Mouse (Mus musculus) CH12.LX (cell line): ENCODE measurements around the gene Hoxb8. TPM values are rescaled to one million over a fixed set of nuclear protein-coding genes. Genes with fewer than 3 reads are reported as not detected.

Experiments
- DNase-seq: peaks from one replicate; pipeline ENCODE4 v3.0.0-alpha.2; 2013; ENCODE audit errors: extremely low read depth
- H3K27ac ChIP-seq: 2 replicates; pipeline ENCODE4 v1.5.1; 2012; ENCODE audit warnings: low read depth, mild to moderate bottlenecking, control low read depth, moderate library complexity; ENCODE audit not compliant: insufficient read depth
- H3K27me3 ChIP-seq: replicated peaks from 2 replicates; pipeline ENCODE3; 2012; ENCODE audit warnings: inconsistent platforms
- H3K36me3 ChIP-seq, 2 experiments: replicated peaks in 1 of 2; 2 replicates each; pipeline versions ENCODE3 to v1.6.1; 2012; ENCODE audit warnings: inconsistent platforms in 1 of 2, low read length in 1 of 2, mild to moderate bottlenecking in 1 of 2, mixed read lengths in 1 of 2, moderate library complexity in 1 of 2; ENCODE audit not compliant: control insufficient read depth in 1 of 2, insufficient read depth in 1 of 2
- H3K4me1 ChIP-seq, 2 experiments: 2 replicates each; pipeline ENCODE4 v1.6.1; 2012; ENCODE audit warnings: inconsistent platforms in 1 of 2, moderate library complexity in 1 of 2; ENCODE audit not compliant: insufficient read depth in 2 of 2, control insufficient read depth in 1 of 2
- H3K4me2 ChIP-seq: 2 replicates; pipeline ENCODE4 v1.6.1; 2012; ENCODE audit warnings: low read depth, mild to moderate bottlenecking, control low read depth; ENCODE audit not compliant: poor library complexity, insufficient read depth, severe bottlenecking
- H3K4me3 ChIP-seq, 3 experiments: fragments of 150-350 bp in 1 of 3; sonication (generic) in 1 of 3; replicated peaks in 1 of 3; 2 replicates each; pipeline versions ENCODE3 to v1.5.1; 2011 to 2012; ENCODE audit warnings: low read depth in 2 of 3, low read length in 2 of 3, mild to moderate bottlenecking in 2 of 3, moderate library complexity in 2 of 3, control low read depth in 1 of 3, improper control_type of control experiment in 1 of 3, inconsistent platforms in 1 of 3, mixed read lengths in 1 of 3; ENCODE audit not compliant: poor library complexity in 1 of 3
- H3K79me2 ChIP-seq: replicated peaks from 2 replicates; pipeline ENCODE4 v1.6.1; 2012; ENCODE audit warnings: mild to moderate bottlenecking, moderate library complexity; ENCODE audit not compliant: control insufficient read depth, poor library complexity, insufficient read depth, severe bottlenecking; ENCODE audit errors: extremely low read depth
- H3K9ac ChIP-seq: 2 replicates; pipeline ENCODE4 v1.6.1; 2012; ENCODE audit warnings: low read depth, mild to moderate bottlenecking, control low read depth, moderate library complexity; ENCODE audit not compliant: insufficient read depth
- H3K9me3 ChIP-seq: replicated peaks from 2 replicates; pipeline ENCODE3; 2012; ENCODE audit warnings: low read length, inconsistent platforms, mixed read lengths
- BHLHE40 ChIP-seq: IDR thresholded peaks from 2 replicates; pipeline ENCODE4 v1.6.1; 2011; ENCODE audit warnings: mild to moderate bottlenecking, low read depth, low read length, improper control_type of control experiment
- CHD1 ChIP-seq: IDR thresholded peaks from 2 replicates; pipeline ENCODE4 v1.6.1; 2012; ENCODE audit warnings: low read depth, low read length, improper control_type of control experiment, inconsistent platforms
- CTCF ChIP-seq, 2 experiments: IDR thresholded peaks in 1 of 2; conservative IDR thresholded peaks in 1 of 2; 2 replicates each; pipeline ENCODE4 v1.5.1; 2011 to 2012; ENCODE audit warnings: low read depth in 2 of 2, low read length in 2 of 2, improper control_type of control experiment in 1 of 2, inconsistent platforms in 1 of 2, mild to moderate bottlenecking in 1 of 2, moderate library complexity in 1 of 2
- ETS1 ChIP-seq: conservative IDR thresholded peaks from 2 replicates; pipeline ENCODE4 v1.6.1; 2012; ENCODE audit warnings: low read depth, mild to moderate bottlenecking, inconsistent platforms, low read length, improper control_type of control experiment, moderate library complexity
- HCFC1 ChIP-seq: IDR thresholded peaks from 2 replicates; pipeline ENCODE4 v1.6.1; 2012; ENCODE audit warnings: low read depth, mild to moderate bottlenecking, inconsistent platforms, low read length, improper control_type of control experiment
- MAX ChIP-seq: IDR thresholded peaks from 2 replicates; pipeline ENCODE4 v1.6.1; 2011; ENCODE audit warnings: low read length, improper control_type of control experiment
- MAZ ChIP-seq: IDR thresholded peaks from 2 replicates; pipeline ENCODE4 v1.6.1; 2012; ENCODE audit warnings: low read depth, mild to moderate bottlenecking, inconsistent platforms, low read length, improper control_type of control experiment, moderate library complexity
- NELFE ChIP-seq: IDR thresholded peaks from 2 replicates; pipeline ENCODE4 v1.6.1; 2011; ENCODE audit warnings: low read depth, low read length, improper control_type of control experiment
- POLR2A ChIP-seq: IDR thresholded peaks from 2 replicates; pipeline ENCODE4 v1.6.1; 2011; ENCODE audit warnings: low read depth, mild to moderate bottlenecking, improper control_type of control experiment, low read length
- POLR2AphosphoS2 ChIP-seq: IDR thresholded peaks from 2 replicates; pipeline ENCODE4 v1.6.1; 2011; ENCODE audit warnings: low read depth, low read length, improper control_type of control experiment
- RCOR1 ChIP-seq: conservative IDR thresholded peaks from 2 replicates; pipeline ENCODE4 v1.6.1; 2012; ENCODE audit warnings: low read depth, mild to moderate bottlenecking, inconsistent platforms, low read length, improper control_type of control experiment
- SMC3 ChIP-seq: IDR thresholded peaks from 2 replicates; pipeline ENCODE4 v1.6.1; 2011; ENCODE audit warnings: low read depth, low read length, improper control_type of control experiment
- UBTF ChIP-seq: IDR thresholded peaks from 2 replicates; pipeline ENCODE4 v1.6.1; 2012; ENCODE audit warnings: low read depth, mild to moderate bottlenecking, inconsistent platforms, low read length, improper control_type of control experiment, moderate library complexity
- ZC3H11A ChIP-seq: IDR thresholded peaks from 2 replicates; pipeline ENCODE4 v1.6.1; 2012; ENCODE audit warnings: low read depth, mild to moderate bottlenecking, inconsistent platforms, low read length, improper control_type of control experiment
- ZKSCAN1 ChIP-seq: IDR thresholded peaks from 2 replicates; pipeline ENCODE4 v1.6.1; 2012; ENCODE audit warnings: low read depth, inconsistent platforms, low read length, improper control_type of control experiment, borderline replicate concordance
- ZMIZ1 ChIP-seq: IDR thresholded peaks from 2 replicates; pipeline ENCODE4 v1.6.1; 2012; ENCODE audit warnings: low read depth, mild to moderate bottlenecking, inconsistent platforms, low read length, improper control_type of control experiment
- dilution Hi-C: fragments of 300-500 bp; cut with MboI; formaldehyde crosslinking; loops from 2 replicates; pipeline ENCODE4 v1.14.3; 2020; ENCODE audit warnings: low sequenced_read_pairs; ENCODE audit not compliant: extremely low pct_unique_long_range_greater_than_20kb, extremely low pct_ligation_motif_present
- in situ Hi-C: fragments of 300-500 bp; cut with MboI; formaldehyde crosslinking; loops from 3 replicates; pipeline ENCODE4 v1.14.3; 2019; ENCODE audit warnings: low sequenced_read_pairs, low pct_ligation_motif_present, low pct_unique_long_range_greater_than_20kb, mixed read lengths
- polyA plus RNA-seq: library from polyadenylated mRNA; unstranded; fragments of >175 nt; gene quantifications from 2 replicates; pipeline ENCODE4 v1.2.1, GENCODE M21; 2012; ENCODE audit warnings: low read depth; ENCODE audit not compliant: insufficient read length
- total RNA-seq, 2 experiments: library from RNA; depleted of rRNA; stranded (reverse); fragments of 300-350 nt in 1 of 2; fragments of >200 nt in 1 of 2; gene quantifications; 2 replicates each; pipeline ENCODE4 v1.2.3; 2012 to 2014

The Hoxb8 gene
- total and polyA plus RNA-seq, 3 experiments, result not detected

- no peak overlapping the region for H3K4me3 ChIP-seq
- no peak for DNase-seq
- no peak overlapping the region for H3K27ac ChIP-seq
- H3K27me3 ChIP-seq, result peaks cover 85% of the 10 kb centered on the region
- H3K36me3 ChIP-seq, result no peaks in the 10 kb centered on the region
- no peaks in the 10 kb centered on the region for H3K4me1 ChIP-seq
- no peaks in the 10 kb centered on the region for H3K79me2 ChIP-seq
- H3K9me3 ChIP-seq, result no peaks in the 10 kb centered on the region
- no peak overlapping the region for H3K4me2 ChIP-seq
- dilution Hi-C loops (no loop called here), in situ Hi-C loops (no loop called here)
- no peak overlapping the region for H3K9ac ChIP-seq
- TF ChIP-seq ZC3H11A (no peak), ETS1 (no peak), UBTF (no peak), HCFC1 (no peak), ZMIZ1 (no peak), CTCF (conservative IDR thresholded peaks at IDR 0.05 in 1 of 2, IDR thresholded peaks at IDR 0.05 in 1 of 2; ENCODE audit: low read depth in 2 of 2, low read length in 2 of 2) (no peak), POLR2A (no peak)
These were observed 30.8 kb upstream of the Hoxb8 start for GRCm38 (mm10) chr11:96250901-96251300.

- Histone ChIP-seq H3K4me1 (no peaks in the 10 kb centered on the region), H3K9me3 (no peaks in the 10 kb centered on the region), H3K27ac (no peak overlapping the region), H3K36me3 (no peaks in the 10 kb centered on the region), H3K4me3 (no peak overlapping the region), H3K79me2 (no peaks in the 10 kb centered on the region), H3K9ac (no peak overlapping the region), H3K27me3 (peaks cover 85% of the 10 kb centered on the region), H3K4me2 (no peak overlapping the region)
- dilution Hi-C loops, result no loop called here
- TF ChIP-seq ZMIZ1 (no peak), BHLHE40 (no peak), CTCF (conservative IDR thresholded peaks at IDR 0.05 in 1 of 2, IDR thresholded peaks at IDR 0.05 in 1 of 2; ENCODE audit: low read depth in 2 of 2, low read length in 2 of 2) (no peak), SMC3 (no peak), MAX (no peak), POLR2AphosphoS2 (no peak), NELFE (no peak), CHD1 (no peak)
- no peak for DNase-seq
- in situ Hi-C loops, result no loop called here
These were observed 30.1 kb upstream of the Hoxb8 start for GRCm38 (mm10) chr11:96251480-96252031.

GRCm38 (mm10) chr11:96252541-96253120, 29.1 kb upstream of the Hoxb8 start:
- TF ChIP-seq CTCF (conservative IDR thresholded peaks at IDR 0.05 in 1 of 2, IDR thresholded peaks at IDR 0.05 in 1 of 2; ENCODE audit: low read depth in 2 of 2, low read length in 2 of 2) (no peak), ZKSCAN1 (no peak), RCOR1 (no peak), MAZ (no peak)
- TF ChIP-seq, all 38 proteins: peak for 0
- Histone ChIP-seq H3K27ac (no peak overlapping the region), H3K9me3 (no peaks in the 10 kb centered on the region), H3K4me2 (no peak overlapping the region), H3K36me3 (no peaks in the 10 kb centered on the region), H3K9ac (no peak overlapping the region), H3K27me3 (peaks cover 85% of the 10 kb centered on the region), H3K79me2 (no peaks in the 10 kb centered on the region), H3K4me3 (no peak overlapping the region), H3K4me1 (no peaks in the 10 kb centered on the region)
- DNase-seq, result no peak
- in situ Hi-C loops (no loop called here), dilution Hi-C loops (no loop called here)
